Mouse (Mus musculus): Measurements from ENCODE around the gene Cd47. TPM values are rescaled to one million over a fixed set of nuclear protein-coding genes. Genes with fewer than 3 reads are reported as not detected.
A peak's percentile ranks its signal among the peaks of the same experiment; 100 is the strongest.
"Not testable (repeated sequence)": the region's sequence is repeated elsewhere in the genome, so short reads cannot be mapped to it uniquely, and the experiment has no call there.

The Cd47 gene
- total RNA-seq, 2 experiments from 2014 or later = 79.4 to 84.7 TPM

DNA sequence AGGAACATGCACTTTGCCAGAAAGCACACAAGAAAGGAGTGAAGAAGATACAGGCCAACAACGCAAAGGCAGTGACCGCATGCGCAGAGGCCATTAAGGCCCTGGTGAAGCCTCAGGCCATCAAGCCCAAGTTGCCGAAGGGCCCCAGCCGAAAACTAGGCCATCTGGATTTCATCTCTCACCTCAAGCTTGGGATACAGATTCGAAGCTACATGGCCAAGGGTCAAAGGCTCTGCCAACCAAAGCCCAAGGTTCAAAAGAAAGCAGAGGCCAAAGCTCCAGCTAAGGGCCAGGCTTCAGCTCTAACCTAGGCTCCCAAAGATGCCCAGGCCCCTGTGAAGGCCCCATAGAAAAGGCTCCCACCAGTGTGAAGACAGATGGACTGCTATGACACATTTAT lies 14.2 kb upstream of the Cd47 start:
- DNase-seq = no peak

- DNase-seq = no peak
These were observed 12.6 kb upstream of the Cd47 start for GRCm38 (mm10) chr16:49787714-49788113.

DNA sequence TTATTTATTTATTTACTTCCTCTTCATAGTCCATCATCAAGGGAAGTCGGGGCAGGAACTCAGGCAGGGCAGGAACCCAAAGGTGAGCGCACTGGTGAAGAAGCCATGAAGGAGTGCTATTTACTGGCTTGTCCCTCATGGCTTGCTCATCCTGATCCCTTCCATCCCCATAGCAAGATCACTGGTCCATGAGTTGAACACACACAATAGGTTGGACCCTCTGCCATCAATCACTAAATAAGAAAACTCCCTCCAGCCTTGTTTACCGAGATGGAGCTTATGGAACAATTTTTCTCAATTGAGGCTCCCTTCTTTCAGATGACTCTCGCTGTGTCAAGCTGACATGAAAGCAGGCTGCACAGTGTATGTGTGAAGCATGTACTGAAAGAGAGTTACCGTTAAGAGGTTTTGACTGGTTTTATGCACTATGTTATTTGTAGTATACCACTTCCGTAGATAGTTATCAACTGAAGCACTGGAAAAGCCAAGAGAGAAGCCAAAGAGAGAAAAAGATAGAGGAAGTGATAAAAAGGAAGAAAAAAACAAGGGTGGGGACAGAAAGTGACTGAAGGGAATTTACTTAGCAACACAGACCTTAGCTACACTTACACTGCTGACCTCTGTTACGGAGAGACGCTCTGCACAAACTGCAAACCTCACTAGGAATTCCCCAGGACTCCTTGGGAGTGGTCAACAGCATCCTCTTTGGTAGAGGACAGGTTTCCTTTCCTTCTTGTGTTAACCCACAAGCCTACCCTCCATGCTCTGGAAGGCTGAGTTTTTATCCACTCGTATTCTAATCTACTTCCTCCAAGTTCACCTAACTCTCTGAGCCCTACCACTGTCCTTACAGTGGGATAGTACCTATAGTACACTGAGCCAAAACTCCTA lies 9.5 kb upstream of the Cd47 start:
- no peak for DNase-seq

- peak; percentile 63 to 73 for DNase-seq
These were observed 7.9 kb upstream of the Cd47 start for GRCm38 (mm10) chr16:49792446-49792878.

DNA sequence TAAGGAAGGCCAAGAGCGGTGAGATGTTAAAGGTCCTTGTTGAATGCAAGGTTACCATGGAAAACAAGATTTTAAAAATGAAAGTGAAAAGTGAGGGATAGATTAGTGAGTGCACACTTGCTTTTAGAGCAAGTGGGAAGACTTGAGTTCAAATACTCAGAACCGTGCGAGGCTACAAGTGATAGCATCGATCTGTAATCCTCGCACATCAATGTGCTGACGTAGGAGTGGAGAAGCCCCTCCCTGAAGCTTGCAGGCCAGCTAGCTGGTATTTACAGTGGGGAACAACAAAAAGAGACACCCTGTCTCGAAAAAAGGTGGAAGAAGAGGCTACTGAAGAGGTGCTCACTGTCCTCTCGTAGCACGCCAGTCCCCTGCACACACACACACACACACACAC lies 6.7 kb upstream of the Cd47 start:
- no peak for DNase-seq

DNA sequence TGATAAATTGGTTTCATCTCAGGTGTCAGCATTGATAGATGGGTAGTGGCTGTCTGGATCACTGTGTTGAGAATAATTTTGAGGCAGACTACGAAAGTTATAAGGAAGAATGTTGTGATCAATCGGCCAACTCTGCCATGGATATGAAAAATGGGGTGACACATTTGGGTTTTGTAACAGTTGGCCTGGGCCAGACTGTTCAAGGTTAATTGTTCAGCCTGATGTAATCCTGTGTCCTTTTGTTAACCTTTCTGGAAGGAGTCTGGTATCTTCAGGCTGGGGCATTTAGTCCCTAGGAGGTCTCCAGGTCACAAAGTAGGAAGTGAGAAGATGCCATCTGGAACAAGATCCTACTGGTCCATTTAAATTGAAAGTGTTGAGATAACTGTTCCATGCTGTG lies 4.1 kb upstream of the Cd47 start:
- no peak for DNase-seq

- DNase-seq = no peak
These were observed 3.4 kb upstream of the Cd47 start for GRCm38 (mm10) chr16:49796954-49797353.

DNA sequence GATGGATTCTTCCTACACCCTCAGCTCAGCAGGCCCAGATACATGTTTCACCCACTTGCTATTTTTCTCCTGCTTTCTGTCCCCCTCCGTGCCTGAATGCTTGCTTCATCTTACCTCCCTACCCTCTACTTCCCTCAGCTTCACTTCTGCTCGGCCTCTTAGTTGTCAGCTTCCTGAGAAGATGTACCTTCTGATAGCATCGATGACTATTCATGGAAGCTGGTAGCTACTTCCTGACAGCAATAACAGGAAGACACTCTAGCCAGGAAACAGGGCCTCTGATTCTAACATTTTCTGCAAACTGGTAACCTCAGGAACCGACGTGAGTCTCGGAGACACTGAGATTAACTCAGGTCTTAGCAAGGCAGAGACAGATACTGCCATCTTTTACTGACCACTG lies 1.5 kb upstream of the Cd47 start:
- DNase-seq = peak in 1 of 2 experiments; percentile 46

DNA sequence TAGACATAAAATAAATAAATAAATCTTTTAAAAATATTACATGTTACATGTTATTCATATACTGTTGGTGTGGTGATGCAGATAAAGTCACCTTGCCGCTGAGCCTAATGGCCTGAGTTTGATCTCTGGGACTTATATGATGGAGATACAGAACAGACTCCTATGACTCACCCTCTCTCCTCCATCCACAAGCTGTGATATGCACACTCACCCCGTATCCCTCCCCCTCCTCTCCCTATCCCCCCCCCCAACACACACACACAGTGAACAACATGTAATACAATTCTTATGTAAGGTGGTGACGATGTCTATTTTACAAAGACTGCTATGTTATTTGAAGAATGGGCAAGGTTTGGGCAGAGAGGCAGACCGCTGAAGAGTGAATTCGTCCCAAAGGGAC lies 663 bp downstream of the Cd47 start:
- no peak for DNase-seq

DNA sequence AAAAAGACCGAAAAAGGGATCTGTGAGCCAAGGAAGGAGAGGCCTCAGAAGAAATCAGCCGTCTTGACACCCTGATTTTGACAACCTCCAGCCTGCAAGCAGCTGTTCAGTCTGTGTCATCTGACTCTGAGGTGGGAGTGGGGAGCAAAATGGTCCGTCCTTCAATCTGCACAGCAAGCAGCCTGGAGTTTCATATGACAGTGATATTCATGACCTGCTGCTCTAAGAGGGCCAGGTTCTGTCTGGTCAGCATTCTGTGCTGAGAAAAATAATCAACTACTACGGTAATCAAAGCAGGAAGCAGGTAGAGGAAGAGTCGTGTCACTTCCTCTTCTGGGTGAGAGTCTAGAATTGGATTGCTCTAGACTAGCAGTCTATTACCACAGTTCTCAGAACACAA lies 1.1 kb downstream of the Cd47 start:
- DNase-seq = no peak

DNA sequence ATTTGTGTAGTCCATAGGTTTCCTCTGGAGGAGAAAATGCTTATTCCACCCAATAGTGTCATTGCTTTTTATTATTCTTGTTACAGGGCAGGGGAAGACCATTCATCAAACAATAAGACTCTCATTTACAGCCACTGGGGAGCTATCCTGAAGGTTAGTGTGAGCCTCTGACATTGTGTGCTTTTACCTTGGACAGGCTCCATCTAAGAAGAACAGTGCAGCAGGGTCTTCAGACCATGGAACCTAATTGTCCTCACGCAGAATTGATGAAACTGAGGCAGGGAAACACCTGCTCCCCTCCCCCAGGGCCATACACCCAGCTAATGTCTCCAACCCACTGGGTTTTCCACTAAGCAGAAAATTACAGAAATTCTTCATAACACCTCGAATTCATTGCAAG lies 2.7 kb downstream of the Cd47 start:
- no peak for DNase-seq

GRCm38 (mm10) chr16:49803932-49804461 lies 3.7 kb downstream of the Cd47 start:
- DNase-seq = peak in 1 of 2 experiments; percentile 49

DNA sequence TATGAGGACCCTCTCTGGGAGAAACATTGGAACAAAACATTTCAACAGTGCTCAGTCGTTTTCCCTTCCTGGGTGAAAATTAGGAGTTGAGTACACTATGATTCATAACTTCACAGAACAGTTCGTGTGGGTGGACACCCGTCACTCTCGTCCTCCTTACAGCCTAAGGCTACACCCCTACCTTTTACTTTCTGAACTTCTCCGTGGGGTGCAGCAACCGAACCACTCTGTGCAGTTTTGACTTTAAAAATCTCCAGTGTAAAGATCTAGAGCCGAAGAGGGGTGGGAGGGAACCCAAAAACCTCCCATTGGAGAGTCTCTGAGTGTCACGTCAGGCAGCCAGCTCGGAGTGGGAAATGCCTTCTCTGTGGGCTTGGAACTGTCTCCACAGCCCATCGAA lies 6.6 kb downstream of the Cd47 start:
- no peak for DNase-seq

- DNase-seq = no peak
These were observed 7.1 kb downstream of the Cd47 start for GRCm38 (mm10) chr16:49807419-49807841.

DNA sequence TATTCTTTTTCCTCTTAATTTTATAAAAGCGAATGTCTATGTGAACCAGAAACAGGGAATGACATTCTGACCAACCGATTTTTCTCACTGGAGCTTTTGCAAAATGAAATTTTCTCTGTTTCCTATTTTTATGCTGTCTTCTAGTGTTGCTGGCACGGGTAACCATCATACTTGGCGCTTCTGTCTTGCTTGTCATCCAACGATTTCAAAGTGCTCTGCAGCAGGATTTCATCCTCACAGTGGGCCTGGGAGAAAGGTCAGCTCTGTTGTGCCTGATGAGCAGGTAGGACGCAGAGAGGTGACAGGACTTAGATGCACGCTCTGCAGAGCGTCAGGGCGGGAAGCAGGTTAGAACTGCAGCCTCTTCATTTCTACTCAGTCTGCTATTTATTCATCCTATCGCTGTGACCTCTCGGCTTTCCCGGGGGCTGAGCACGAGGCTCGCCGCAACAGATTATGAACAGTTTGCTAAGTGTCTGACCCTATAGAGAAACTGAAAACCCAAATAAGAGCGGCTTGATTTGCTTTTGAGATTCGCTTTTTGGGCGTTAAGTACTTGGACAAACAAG lies 7.6 kb downstream of the Cd47 start:
- DNase-seq = no peak

- no peak for DNase-seq
These were observed 11.6 kb downstream of the Cd47 start for GRCm38 (mm10) chr16:49811897-49812296.

GRCm38 (mm10) chr16:49812821-49813616 lies 12.7 kb downstream of the Cd47 start:
- DNase-seq = no peak

- no peak for DNase-seq
These were observed 14.1 kb downstream of the Cd47 start for GRCm38 (mm10) chr16:49814419-49814818.

DNA sequence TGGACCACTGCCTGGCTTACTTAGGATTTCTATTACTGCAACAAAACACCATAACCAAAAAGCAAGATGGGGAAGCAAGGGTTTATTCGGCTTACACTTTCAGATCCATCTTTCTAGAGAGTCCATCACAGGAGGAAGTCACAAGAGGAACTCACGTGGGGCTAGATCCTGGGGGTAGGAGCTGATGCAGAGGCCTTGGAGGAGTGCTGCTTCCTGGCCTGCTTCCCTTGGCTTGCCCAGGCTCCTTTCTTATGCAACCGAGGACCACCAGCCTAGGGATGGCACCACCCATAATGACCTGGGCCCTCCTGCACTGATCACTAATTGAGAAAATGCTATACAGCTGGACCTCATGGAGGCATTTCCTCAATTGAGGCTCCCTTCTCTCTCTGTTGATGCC lies 16.6 kb downstream of the Cd47 start:
- no peak for DNase-seq

GRCm38 (mm10) chr16:49818146-49818545 lies 17.8 kb downstream of the Cd47 start:
- no peak for DNase-seq

DNA sequence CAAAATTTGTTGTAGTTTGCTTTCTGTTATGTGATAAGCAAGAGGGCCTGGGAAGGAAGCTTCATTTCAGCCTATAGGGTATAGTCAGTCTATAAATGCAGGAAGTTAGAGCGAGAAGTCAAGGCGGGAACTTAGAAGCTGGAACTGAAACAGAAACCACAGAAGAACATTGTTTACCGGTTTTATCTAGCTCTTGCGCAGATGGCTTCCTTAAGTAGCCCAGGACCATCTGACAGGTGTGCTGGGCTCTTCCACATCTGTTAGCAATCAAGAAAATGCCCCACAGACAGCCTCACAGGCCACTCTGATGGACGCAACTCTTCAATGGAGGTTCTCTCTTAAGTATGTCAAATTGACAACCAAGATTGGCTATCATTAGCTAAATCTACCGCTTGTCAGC lies 18.3 kb downstream of the Cd47 start:
- DNase-seq = peak in 1 of 2 experiments; percentile 38

DNA sequence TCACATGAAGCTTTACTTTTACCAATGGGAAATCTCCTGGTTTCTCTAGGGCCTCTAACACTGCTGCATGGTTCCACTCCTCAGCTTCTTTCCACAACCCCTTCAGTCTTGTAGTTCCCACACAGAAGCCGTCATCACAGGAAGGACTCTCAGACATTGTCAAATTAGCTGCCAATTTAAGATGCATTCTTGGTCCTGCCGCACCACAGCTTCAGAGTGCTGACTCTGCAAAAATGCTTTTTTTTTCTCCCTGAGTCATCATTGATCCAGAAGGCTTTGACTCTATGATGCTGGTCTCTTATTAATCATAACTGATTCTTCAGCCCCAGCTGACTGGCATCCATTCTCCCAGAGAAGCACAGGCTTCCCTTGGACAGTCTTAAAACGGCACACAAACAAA lies 19.2 kb downstream of the Cd47 start:
- DNase-seq = no peak

DNA sequence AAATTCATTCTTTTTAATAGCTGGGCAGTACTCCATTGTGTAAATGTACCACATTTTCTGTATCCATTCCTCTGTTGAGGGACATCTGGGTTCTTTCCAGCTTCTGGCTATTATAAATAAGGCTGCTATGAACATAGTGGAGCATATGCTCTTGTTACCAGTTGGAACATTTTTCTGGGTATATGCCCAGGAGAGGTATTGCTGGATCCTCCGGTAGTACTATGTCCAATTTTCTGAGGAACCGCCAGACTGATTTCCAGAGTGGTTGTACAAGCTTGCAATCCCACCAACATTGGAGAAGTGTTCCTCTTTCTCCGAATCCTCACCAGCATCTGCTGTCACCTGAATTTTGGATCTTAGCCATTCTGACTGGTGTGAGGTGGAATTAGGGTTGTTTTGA lies 30.6 kb downstream of the Cd47 start:
- DNase-seq = not testable (repeated sequence)
